ENCODE assay signal across 13 mouse cellular contexts in genomic region chr5:113369262-113369868, GRCm38 (mm10).
DNase-seq lines count a peak whose midpoint lies in the region.
"Had no signal": no experiment of that assay in that cellular context is flagged by ENCODE, and none has a peak within 500 bp of the region (broad histone marks: within the 10 kb centered on the region; RNA-seq: fewer than 3 reads in every experiment).

No protein-coding gene starts in this region.

- peak; percentile 43 for DNase-seq in cerebellum, adult 9-10 months
- no peak for DNase-seq in cerebellum, postnatal 4 days (ENCODE audit: low spot score in 2 of 2)
- peak; percentile 18 for DNase-seq in brain, adult 2 months (ENCODE audit: low read depth, low spot score)
- DNase-seq in cerebellum, postnatal 14 days: peak; percentile 54 to 70
- DNase-seq in retina, postnatal 1 day: peak; percentile 53
- DNase-seq in testis, postnatal 14 days (ENCODE audit: low spot score): no peak
- no peak for DNase-seq in embryo, embryonic 11 days
- DNase-seq: adrenal gland, adult 8-10 months; heart, postnatal 14 days; kidney, adult 2 months; kidney, postnatal 4 days; right cerebral cortex, postnatal 4 days; thymus, postnatal 4 days had no signal

Comparison
In these comparisons a context has a peak if more than half of its experiments do, and no peak if none do; other contexts are left out.
1. DNase-seq: peak in cerebellum, adult 9-10 months (single experiment), brain, adult 2 months (single experiment), cerebellum, postnatal 14 days (2 of 2) and retina, postnatal 1 day (single experiment); none in cerebellum, postnatal 4 days (0 of 2), testis, postnatal 14 days (single experiment) and embryo, embryonic 11 days (single experiment).